Mouse (Mus musculus) olfactory bulb, adult 2 months (tissue): ENCODE measurements around the gene Chchd6. TPM values are rescaled to one million over a fixed set of nuclear protein-coding genes. Genes with fewer than 3 reads are reported as not detected.
A peak's percentile ranks its signal among the peaks of the same experiment; 100 is the strongest.

Source experiments
- H3K27ac ChIP-seq: fragments of 200-500 bp; 2 replicates; pipeline ENCODE4 v1.5.1; 2012; ENCODE audit warnings: low read depth, low read length; ENCODE audit not compliant: insufficient read depth
- H3K4me1 ChIP-seq: fragments of 200-500 bp; 2 replicates; pipeline ENCODE4 v1.6.1; 2012; ENCODE audit warnings: low read length; ENCODE audit not compliant: control insufficient read depth, insufficient read depth
- H3K4me3 ChIP-seq: fragments of 200-500 bp; 2 replicates; pipeline ENCODE4 v1.5.1; 2012; ENCODE audit warnings: mild to moderate bottlenecking, low read depth, low read length, moderate library complexity; ENCODE audit not compliant: insufficient read depth
- CTCF ChIP-seq: fragments of 200-500 bp; IDR thresholded peaks from 2 replicates; pipeline ENCODE4 v1.5.1; 2012; ENCODE audit warnings: low read depth, mild to moderate bottlenecking, low read length, moderate library complexity; ENCODE audit not compliant: insufficient read depth
- POLR2A ChIP-seq: fragments of 200-500 bp; IDR thresholded peaks from 2 replicates; pipeline ENCODE4 v1.6.1; 2012; ENCODE audit warnings: mild to moderate bottlenecking, low read depth, low read length, moderate library complexity; ENCODE audit not compliant: insufficient read depth
- WGBS: fragments of 180-500 bp; shearing (Covaris S2); methylation state at CpG from one replicate; pipeline ENCODE4 v1.1.7; 2018; 5-methylcytosine and 5-hydroxymethylcytosine counted together
- polyA plus RNA-seq: library from polyadenylated mRNA; stranded (reverse); fragments of >200 nt; gene quantifications from 2 replicates; pipeline ENCODE4 v1.2.4, GENCODE M21; 2012; ENCODE audit warnings: low replicate concordance; ENCODE audit not compliant: missing spikeins, insufficient read depth, insufficient read length

Chchd6 gene
- not detected in 2 replicates for polyA plus RNA-seq

GRCm38 (mm10) chr6:89595018-89595776 is at the start of gene Chchd6:
Gene Chchd6, minus strand, starts transcription at chr6:89595652.
- peak within 1 kb of the TSS; percentile 69 for H3K4me3 ChIP-seq
- no peak within 1 kb of the TSS for H3K27ac ChIP-seq
- H3K4me1 ChIP-seq = peaks cover 2% of the 10 kb centered on the region; the same call in 1 of the 2 replicates
- TF ChIP-seq POLR2A (peak; percentile 58; the same call in 1 of the 2 replicates), CTCF (no peak)
- WGBS = under 1% methylated on average over 56 of the region's 56 CpGs

GRCm38 (mm10) chr6:89644271-89645075 is 49.0 kb upstream of the Chchd6 start:
- Histone ChIP-seq H3K4me1 (peaks cover 14% of the 10 kb centered on the region), H3K27ac (0 out of 2 replicates have a peak overlapping the region, but pooled peaks have one; percentile 12), H3K4me3 (peak overlapping the region; percentile 74)
- TF ChIP-seq POLR2A (no peak), CTCF (no peak)
- under 1% methylated on average over 41 of the region's 41 CpGs for WGBS

- WGBS = under 1% methylated on average over 51 of the region's 51 CpGs
- peaks cover 14% of the 10 kb centered on the region for H3K4me1 ChIP-seq
- H3K4me3 ChIP-seq = peak within 1 kb of the TSS; percentile 74
- H3K27ac ChIP-seq = 0 out of 2 replicates have a peak within 1 kb of the TSS, but pooled peaks have one; percentile 12
- TF ChIP-seq POLR2A (no peak), CTCF (no peak)
Observed at GRCm38 (mm10) chr6:89643798-89644270, 48.4 kb upstream of the Chchd6 start, which contains the start of gene Txnrd3. Gene Txnrd3, plus strand, starts transcription at chr6:89643988.

GRCm38 (mm10) chr6:89639025-89639424 is 43.6 kb upstream of the Chchd6 start:
- H3K4me1 ChIP-seq = peaks cover 10% of the 10 kb centered on the region
- TF ChIP-seq CTCF (0 out of 2 replicates have a peak, but pooled peaks have one; percentile 19), POLR2A (no peak)
- 54% methylated on average over 2 of the region's 2 CpGs for WGBS
- H3K27ac ChIP-seq = no peak overlapping the region
- no peak overlapping the region for H3K4me3 ChIP-seq

DNA sequence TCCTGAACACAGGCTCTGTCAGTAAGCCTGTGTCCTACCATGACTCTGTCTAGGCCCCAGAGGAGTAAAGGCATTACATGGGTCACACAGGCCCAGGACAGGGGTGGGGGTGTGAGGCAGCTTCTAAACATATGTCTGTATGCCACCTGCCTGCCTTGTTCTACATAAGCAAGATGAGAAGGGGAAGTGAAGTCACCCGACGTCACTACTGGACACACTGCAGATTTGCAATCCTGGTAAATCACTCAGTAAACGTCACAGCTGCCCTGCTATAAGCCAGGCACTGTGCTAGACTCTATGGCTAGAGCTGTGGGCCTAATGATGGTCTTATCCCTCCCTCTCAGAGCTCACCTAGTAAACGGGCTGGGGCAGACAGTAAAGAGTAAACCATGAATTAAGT is 42.5 kb upstream of the Chchd6 start:
- 92% methylated on average over 4 of the region's 4 CpGs for WGBS
- Histone ChIP-seq H3K4me1 (peaks cover 12% of the 10 kb centered on the region), H3K4me3 (no peak overlapping the region), H3K27ac (no peak overlapping the region)
- no peak for TF ChIP-seq CTCF
- TF ChIP-seq POLR2A = no peak

DNA sequence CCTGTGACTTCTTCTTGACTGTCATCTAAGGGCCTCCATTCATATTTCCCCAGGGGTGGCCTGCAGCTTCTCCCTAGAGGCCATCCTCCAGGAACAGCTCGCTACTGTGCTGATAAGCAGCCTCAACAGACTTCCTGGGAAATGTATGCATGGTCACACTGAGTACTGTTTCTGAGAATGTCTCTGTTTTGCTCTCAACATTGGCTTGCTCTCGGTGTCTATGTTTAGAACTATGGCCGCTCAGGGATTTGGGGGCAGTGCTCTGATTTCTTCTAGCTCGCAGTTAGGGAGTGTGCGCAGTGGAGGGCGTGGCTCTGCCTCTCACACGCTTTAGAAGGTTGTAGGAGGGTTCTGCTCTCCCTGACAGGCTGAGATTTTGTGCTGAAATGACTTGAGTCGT is 38.9 kb upstream of the Chchd6 start:
- 37% methylated on average over 8 of the region's 8 CpGs for WGBS
- TF ChIP-seq POLR2A = no peak
- TF ChIP-seq CTCF = no peak

DNA sequence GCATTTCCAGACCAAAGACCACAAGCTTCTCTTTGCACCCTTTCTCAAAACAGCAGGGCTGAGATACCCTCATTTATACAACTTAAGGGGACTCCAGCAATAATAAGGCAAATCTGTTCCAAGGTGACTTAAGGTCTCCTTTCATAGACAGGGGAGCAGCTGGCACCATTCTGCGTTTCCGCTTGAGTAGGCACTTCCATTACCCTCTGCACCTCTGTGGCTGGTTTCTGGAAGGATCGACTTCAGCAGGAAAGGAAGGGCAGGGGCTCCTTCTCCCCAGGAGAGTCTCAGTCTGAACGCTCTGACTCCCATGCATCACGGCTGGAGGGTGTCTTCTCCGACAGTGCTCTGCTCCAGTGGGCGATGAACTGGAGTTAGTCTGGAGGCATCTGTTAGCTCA is 37.7 kb upstream of the Chchd6 start:
- WGBS = 65% methylated on average over 7 of the region's 7 CpGs
- H3K27ac ChIP-seq = no peak overlapping the region
- TF ChIP-seq CTCF = no peak

More for the DNA sequence above, 38.9 kb upstream of the Chchd6 start:
- no peak overlapping the region for H3K27ac ChIP-seq
- H3K4me3 ChIP-seq = no peak overlapping the region
- H3K4me1 ChIP-seq = peaks cover 6% of the 10 kb centered on the region

GRCm38 (mm10) chr6:89631809-89632562 is 36.5 kb upstream of the Chchd6 start:
- H3K27ac ChIP-seq = no peak overlapping the region
- 18% methylated on average over 10 of the region's 10 CpGs for WGBS
- H3K4me3 ChIP-seq = no peak overlapping the region

More for the DNA sequence above, 37.7 kb upstream of the Chchd6 start:
- H3K4me3 ChIP-seq = no peak overlapping the region
- peaks cover 6% of the 10 kb centered on the region for H3K4me1 ChIP-seq

More at GRCm38 (mm10) chr6:89631809-89632562, 36.5 kb upstream of the Chchd6 start:
- peaks cover 6% of the 10 kb centered on the region for H3K4me1 ChIP-seq
- TF ChIP-seq CTCF = peak; percentile 50; the same call in 1 of the 2 replicates
- no peak for TF ChIP-seq POLR2A
